Mouse (Mus musculus): ENCODE measurements around the gene Wt1.
A peak's percentile ranks its signal among the peaks of the same experiment; 100 is the strongest.

Gene Wt1

GRCm38 (mm10) chr2:105126279-105126678 lies at the start of gene Wt1:
Gene Wt1 (plus strand): TSS chr2:105126529.
- peak in 1 of 2 experiments; percentile 48 for DNase-seq

- no peak for DNase-seq
Measured at GRCm38 (mm10) chr2:105077151-105077550, 49.2 kb upstream of the Wt1 start.

- no peak for DNase-seq
Measured at GRCm38 (mm10) chr2:105082256-105082790, 44.0 kb upstream of the Wt1 start.

- DNase-seq, result no peak
Measured at GRCm38 (mm10) chr2:105084035-105084434, 42.3 kb upstream of the Wt1 start.

- DNase-seq, result no peak
Measured at GRCm38 (mm10) chr2:105086081-105086480, 40.2 kb upstream of the Wt1 start.

- DNase-seq, result no peak
Measured at GRCm38 (mm10) chr2:105088005-105088404, 38.3 kb upstream of the Wt1 start.

GRCm38 (mm10) chr2:105089083-105089482 lies 37.2 kb upstream of the Wt1 start:
- DNase-seq, result no peak

GRCm38 (mm10) chr2:105089581-105090508 lies 36.5 kb upstream of the Wt1 start:
- DNase-seq, result no peak

GRCm38 (mm10) chr2:105090991-105091390 lies 35.3 kb upstream of the Wt1 start:
- no peak for DNase-seq

- no peak for DNase-seq
Measured at GRCm38 (mm10) chr2:105091718-105092117, 34.6 kb upstream of the Wt1 start, which contains the start of gene Gm11060. Gene Gm11060 (plus strand): TSS chr2:105092018.

GRCm38 (mm10) chr2:105097294-105097953 lies 28.9 kb upstream of the Wt1 start:
- DNase-seq, result no peak

- DNase-seq, result peak in 1 of 2 experiments; percentile 28
Measured at GRCm38 (mm10) chr2:105099410-105099809, 26.9 kb upstream of the Wt1 start.

GRCm38 (mm10) chr2:105100541-105100940 lies 25.8 kb upstream of the Wt1 start:
- DNase-seq, result no peak

- peak; percentile 67 to 84 for DNase-seq
Measured at GRCm38 (mm10) chr2:105108703-105109158, 17.6 kb upstream of the Wt1 start.

GRCm38 (mm10) chr2:105114074-105114473 lies 12.3 kb upstream of the Wt1 start:
- DNase-seq, result no peak

- DNase-seq, result no peak
Measured at GRCm38 (mm10) chr2:105117669-105118068, 8.7 kb upstream of the Wt1 start.

- no peak for DNase-seq
Measured at GRCm38 (mm10) chr2:105122216-105122615, 4.1 kb upstream of the Wt1 start.

- DNase-seq, result peak in 1 of 2 experiments; percentile 33
Measured at GRCm38 (mm10) chr2:105122886-105123285, 3.4 kb upstream of the Wt1 start.

GRCm38 (mm10) chr2:105123431-105123830 lies 2.9 kb upstream of the Wt1 start:
- no peak for DNase-seq

- no peak for DNase-seq
Measured at GRCm38 (mm10) chr2:105123881-105124280, 2.4 kb upstream of the Wt1 start.

GRCm38 (mm10) chr2:105124391-105124790 lies 1.9 kb upstream of the Wt1 start:
- DNase-seq, result no peak

GRCm38 (mm10) chr2:105125205-105125604 lies 1.1 kb upstream of the Wt1 start:
- no peak for DNase-seq

- DNase-seq, result no peak
Measured at GRCm38 (mm10) chr2:105125641-105126040, 688 bp upstream of the Wt1 start.

Data from lung, postnatal 4 days (tissue).